Mouse (Mus musculus): ENCODE measurements around the gene Gjb4.

GRCm38 (mm10) chr4:127334870-127335504, 18.9 kb downstream of the Gjb4 start:
- TF ChIP-seq POLR2A (IDR thresholded peaks at IDR 0.05; ENCODE audit: borderline replicate concordance, low read depth, low read length) (no peak), CTCF (IDR thresholded peaks at IDR 0.05; ENCODE audit: low read depth, low read length) (no peak)

All from bone marrow macrophage, adult 2 months (primary cell).